Mouse (Mus musculus): ENCODE measurements around the gene Gucy2g. TPM values are rescaled to one million over a fixed set of nuclear protein-coding genes. Genes with fewer than 3 reads are reported as not detected.

Gene Gucy2g
- total RNA-seq, 1 experiment, result 0.09 TPM

- Histone ChIP-seq H3K9ac (ENCODE audit: insufficient read depth, low read depth, low read length, poor library complexity, severe bottlenecking) (peak overlapping the region; percentile 76), H3K4me3 (ENCODE audit: insufficient read depth in 1 of 2, low read depth in 1 of 2, low read length in 2 of 2, poor library complexity in 1 of 2, severe bottlenecking in 1 of 2) (peak overlapping the region; percentile 62 to 72), H3K36me3 (ENCODE audit: control insufficient read depth, insufficient read depth, low read length, poor library complexity, severe bottlenecking) (no peaks in the 10 kb centered on the region), H3K9me3 (ENCODE audit: control insufficient read depth, insufficient read depth, low read depth, low read length) (no peaks in the 10 kb centered on the region), H3K4me1 (ENCODE audit: control insufficient read depth in 2 of 2, insufficient read depth in 2 of 2, low read length in 2 of 2, poor library complexity in 1 of 2) (peaks cover 0 to 16% of the 10 kb centered on the region in 2 experiments; a peak in 2 of 4 replicates), H3K27ac (ENCODE audit: insufficient read depth, low read depth, low read length, poor library complexity, severe bottlenecking) (peak overlapping the region; percentile 52)
- in situ Hi-C loops (cut with MboI; ENCODE audit: low sequenced_read_pairs in 2 of 2, unreplicated experiment in 2 of 2), result no loop called here
- DNase-seq (ENCODE audit: low read depth, low spot score), result no peak
- TF ChIP-seq HCFC1 (IDR thresholded peaks at IDR 0.05; ENCODE audit: borderline replicate concordance, insufficient read depth, low read length), result no peak
- TF ChIP-seq MAFK (IDR thresholded peaks at IDR 0.05; ENCODE audit: insufficient read depth, low read depth, low read length), result no peak
- no peak for TF ChIP-seq ZC3H11A (IDR thresholded peaks at IDR 0.05; ENCODE audit: borderline replicate concordance, low read depth, low read length)
- no peak for TF ChIP-seq CHD2 (IDR thresholded peaks at IDR 0.05; ENCODE audit: low read depth, low read length)
- no peak for TF ChIP-seq ZNF384 (IDR thresholded peaks at IDR 0.05; ENCODE audit: low read depth, low read length)
These were observed 12.8 kb upstream of the Gucy2g start for GRCm38 (mm10) chr19:55253570-55254441.

GRCm38 (mm10) chr19:55253239-55253569 lies 12.2 kb upstream of the Gucy2g start:
- TF ChIP-seq ZC3H11A (IDR thresholded peaks at IDR 0.05; ENCODE audit: borderline replicate concordance, low read depth, low read length), result no peak
- TF ChIP-seq CHD2 (IDR thresholded peaks at IDR 0.05; ENCODE audit: low read depth, low read length), result no peak
- no peak for TF ChIP-seq HCFC1 (IDR thresholded peaks at IDR 0.05; ENCODE audit: borderline replicate concordance, insufficient read depth, low read length)
- no peak for TF ChIP-seq MAFK (IDR thresholded peaks at IDR 0.05; ENCODE audit: insufficient read depth, low read depth, low read length)
- TF ChIP-seq ZNF384 (IDR thresholded peaks at IDR 0.05; ENCODE audit: low read depth, low read length), result no peak
- Histone ChIP-seq H3K36me3 (ENCODE audit: control insufficient read depth, insufficient read depth, low read length, poor library complexity, severe bottlenecking) (no peaks in the 10 kb centered on the region), H3K4me3 (ENCODE audit: insufficient read depth in 1 of 2, low read depth in 1 of 2, low read length in 2 of 2, poor library complexity in 1 of 2, severe bottlenecking in 1 of 2) (peak overlapping the region; percentile 62 to 72), H3K9ac (ENCODE audit: insufficient read depth, low read depth, low read length, poor library complexity, severe bottlenecking) (peak overlapping the region; percentile 17; the same call in 1 of the 2 replicates), H3K27ac (ENCODE audit: insufficient read depth, low read depth, low read length, poor library complexity, severe bottlenecking) (no peak overlapping the region), H3K4me1 (ENCODE audit: control insufficient read depth in 2 of 2, insufficient read depth in 2 of 2, low read length in 2 of 2, poor library complexity in 1 of 2) (peaks cover 0 to 16% of the 10 kb centered on the region in 2 experiments; a peak in 2 of 4 replicates), H3K9me3 (ENCODE audit: control insufficient read depth, insufficient read depth, low read depth, low read length) (no peaks in the 10 kb centered on the region)
- no peak for DNase-seq (ENCODE audit: low read depth, low spot score)
- in situ Hi-C loops (cut with MboI; ENCODE audit: low sequenced_read_pairs in 2 of 2, unreplicated experiment in 2 of 2), result no loop called here

- H3K9me3 ChIP-seq (ENCODE audit: control insufficient read depth, insufficient read depth, low read depth, low read length), result no peaks in the 10 kb centered on the region
- H3K4me3 ChIP-seq (ENCODE audit: insufficient read depth in 1 of 2, low read depth in 1 of 2, low read length in 2 of 2, poor library complexity in 1 of 2, severe bottlenecking in 1 of 2), result no peak within 1 kb of the TSS
- no peaks in the 10 kb centered on the region for H3K36me3 ChIP-seq (ENCODE audit: control insufficient read depth, insufficient read depth, low read length, poor library complexity, severe bottlenecking)
- peaks cover 0 to 8% of the 10 kb centered on the region in 2 experiments; a peak in 2 of 4 replicates for H3K4me1 ChIP-seq (ENCODE audit: control insufficient read depth in 2 of 2, insufficient read depth in 2 of 2, low read length in 2 of 2, poor library complexity in 1 of 2)
- H3K9ac ChIP-seq (ENCODE audit: insufficient read depth, low read depth, low read length, poor library complexity, severe bottlenecking), result no peak within 1 kb of the TSS
- DNase-seq (ENCODE audit: low read depth, low spot score), result no peak
- in situ Hi-C loops (cut with MboI; ENCODE audit: low sequenced_read_pairs in 2 of 2, unreplicated experiment in 2 of 2), result no loop called here
- H3K27ac ChIP-seq (ENCODE audit: insufficient read depth, low read depth, low read length, poor library complexity, severe bottlenecking), result no peak within 1 kb of the TSS
- no peak for TF ChIP-seq CHD2 (IDR thresholded peaks at IDR 0.05; ENCODE audit: low read depth, low read length)
- TF ChIP-seq ZC3H11A (IDR thresholded peaks at IDR 0.05; ENCODE audit: borderline replicate concordance, low read depth, low read length), result no peak
- no peak for TF ChIP-seq MAFK (IDR thresholded peaks at IDR 0.05; ENCODE audit: insufficient read depth, low read depth, low read length)
- TF ChIP-seq ZNF384 (IDR thresholded peaks at IDR 0.05; ENCODE audit: low read depth, low read length), result no peak
- no peak for TF ChIP-seq HCFC1 (IDR thresholded peaks at IDR 0.05; ENCODE audit: borderline replicate concordance, insufficient read depth, low read length)
These were observed 10.5 kb upstream of the Gucy2g start, which contains the start of gene Acsl5 for GRCm38 (mm10) chr19:55251383-55252124. TSS of gene Acsl5 (plus strand) at chr19:55251938.

GRCm38 (mm10) chr19:55250451-55250850 lies 9.4 kb upstream of the Gucy2g start:
- Histone ChIP-seq H3K36me3 (ENCODE audit: control insufficient read depth, insufficient read depth, low read length, poor library complexity, severe bottlenecking) (no peaks in the 10 kb centered on the region), H3K27ac (ENCODE audit: insufficient read depth, low read depth, low read length, poor library complexity, severe bottlenecking) (no peak overlapping the region), H3K4me1 (ENCODE audit: control insufficient read depth in 2 of 2, insufficient read depth in 2 of 2, low read length in 2 of 2, poor library complexity in 1 of 2) (peaks cover 0 to 8% of the 10 kb centered on the region in 2 experiments; a peak in 2 of 4 replicates), H3K9me3 (ENCODE audit: control insufficient read depth, insufficient read depth, low read depth, low read length) (no peaks in the 10 kb centered on the region), H3K4me3 (ENCODE audit: insufficient read depth in 1 of 2, low read depth in 1 of 2, low read length in 2 of 2, poor library complexity in 1 of 2, severe bottlenecking in 1 of 2) (no peak overlapping the region), H3K9ac (ENCODE audit: insufficient read depth, low read depth, low read length, poor library complexity, severe bottlenecking) (no peak overlapping the region)
- in situ Hi-C loops (cut with MboI; ENCODE audit: low sequenced_read_pairs in 2 of 2, unreplicated experiment in 2 of 2), result no loop called here
- no peak for DNase-seq (ENCODE audit: low read depth, low spot score)
- TF ChIP-seq HCFC1 (IDR thresholded peaks at IDR 0.05; ENCODE audit: borderline replicate concordance, insufficient read depth, low read length) (no peak), ZC3H11A (IDR thresholded peaks at IDR 0.05; ENCODE audit: borderline replicate concordance, low read depth, low read length) (no peak), ZNF384 (IDR thresholded peaks at IDR 0.05; ENCODE audit: low read depth, low read length) (no peak), CHD2 (IDR thresholded peaks at IDR 0.05; ENCODE audit: low read depth, low read length) (no peak), MAFK (IDR thresholded peaks at IDR 0.05; ENCODE audit: insufficient read depth, low read depth, low read length) (no peak)
